Mouse (Mus musculus) testis, adult 2 months (tissue): Measurements from ENCODE around the gene Ngdn.

Experiments
- CTCF ChIP-seq: fragments of 200-500 bp; IDR thresholded peaks from 2 replicates; pipeline ENCODE4 v1.5.1; 2012; ENCODE audit warnings: low read depth, mild to moderate bottlenecking, inconsistent platforms, low read length, moderate library complexity; ENCODE audit not compliant: control insufficient read depth, insufficient read depth, insufficient replicate concordance
- POLR2A ChIP-seq: fragments of 200-500 bp; IDR thresholded peaks from 2 replicates; pipeline ENCODE4 v1.6.1; 2012; ENCODE audit warnings: low read depth, mild to moderate bottlenecking, inconsistent platforms, low read length, moderate library complexity; ENCODE audit not compliant: control insufficient read depth

GRCm38 (mm10) chr14:55005967-55006366 lies 9.3 kb upstream of the Ngdn start:
- no peak for TF ChIP-seq POLR2A
- TF ChIP-seq CTCF: no peak
